Mouse (Mus musculus) forebrain, embryonic 11.5 days (tissue): ENCODE measurements at regions not wholly inside any gene's neighbourhood (a gene's known extent, or its start where the extent isn't known, plus 50 kb on each side); places are given as distances from the start of the nearest gene placed in this dataset. TPM values are rescaled to one million over a fixed set of nuclear protein-coding genes. Genes with fewer than 3 reads are reported as not detected.
A peak's percentile ranks its signal among the peaks of the same experiment; 100 is the strongest.

Experiments used
- ATAC-seq: fragments of 200-750 bp; cut with Nextera tagmentation; replicated peaks from 2 replicates; pipeline ENCODE4 v1.8.0; 2017; ENCODE audit warnings: moderate TSS enrichment; ENCODE audit not compliant: low FRiP score
- DNase-seq: peaks from one replicate; pipeline ENCODE4 v3.0.0-alpha.2; 2017; ENCODE audit warnings: low spot score
- H3K27ac ChIP-seq: fragments of 300-500 bp; sonication (generic); 2 replicates; pipeline ENCODE4 v1.5.1; 2014; ENCODE audit warnings: low read depth, low read length
- H3K27me3 ChIP-seq: fragments of 300-500 bp; sonication (generic); 2 replicates; pipeline ENCODE4 v1.6.1; 2014; ENCODE audit warnings: mild to moderate bottlenecking, low read length, mixed read lengths; ENCODE audit not compliant: control insufficient read depth, insufficient read depth
- H3K36me3 ChIP-seq: fragments of 300-500 bp; sonication (generic); 2 replicates; pipeline ENCODE4 v1.6.1; 2014; ENCODE audit warnings: mild to moderate bottlenecking, low read length, moderate library complexity, mixed read lengths; ENCODE audit not compliant: control insufficient read depth, insufficient read depth
- H3K4me1 ChIP-seq: fragments of 300-500 bp; sonication (generic); replicated peaks from 2 replicates; pipeline ENCODE4 v1.6.1; 2014; ENCODE audit warnings: low read length, mixed read lengths; ENCODE audit not compliant: control insufficient read depth, insufficient read depth
- H3K4me2 ChIP-seq: fragments of 300-500 bp; sonication (generic); 2 replicates; pipeline ENCODE4 v1.6.1; 2014; ENCODE audit warnings: low read depth, mild to moderate bottlenecking, low read length, moderate library complexity, mixed read lengths; ENCODE audit not compliant: severe bottlenecking
- H3K4me3 ChIP-seq: fragments of 300-500 bp; sonication (generic); 2 replicates; pipeline ENCODE4 v1.5.1; 2014; ENCODE audit warnings: low read depth, low read length
- H3K9ac ChIP-seq: fragments of 300-500 bp; sonication (generic); 2 replicates; pipeline ENCODE4 v1.6.1; 2014; ENCODE audit warnings: low read length
- H3K9me3 ChIP-seq: fragments of 300-500 bp; sonication (generic); 2 replicates; pipeline ENCODE4 v1.6.1; 2016; ENCODE audit warnings: low read length, mixed read lengths; ENCODE audit not compliant: control insufficient read depth
- WGBS: fragments of 180-500 bp; shearing (Covaris S2); extraction: QIAGEN DNeasy Blood & Tissue Kit; methylation state at CpG from one replicate; pipeline ENCODE4 v1.1.7; 2014; 5-methylcytosine and 5-hydroxymethylcytosine counted together
- microRNA-seq: library from miRNA; unstranded; fragments of <30 nt; microRNA quantifications from one replicate; pipeline ENCODE4, GENCODE M21; 2016; ENCODE audit not compliant: insufficient number of aligned reads

DNA sequence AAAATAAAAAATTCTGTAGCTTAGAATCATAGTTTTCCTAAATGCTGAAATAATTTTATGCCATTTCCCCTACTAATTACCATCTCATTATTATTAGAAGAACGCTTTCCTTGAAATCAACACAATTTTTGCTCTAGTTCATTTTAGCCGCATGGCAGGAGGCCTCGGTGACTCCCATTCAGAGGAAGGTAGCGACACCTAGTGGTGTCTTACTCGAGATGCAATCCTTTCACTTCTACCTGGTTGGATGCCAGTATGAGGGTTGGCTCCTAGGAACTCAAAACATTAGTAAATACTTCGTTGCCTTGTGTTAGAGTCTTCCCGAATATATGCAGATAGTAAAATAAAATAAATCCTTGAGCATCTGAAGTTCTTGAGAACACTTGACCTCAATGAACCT is 76.3 kb upstream of the Pitrm1 start:
- peak; percentile 79 for ATAC-seq
- WGBS, result 7% methylated on average over 7 of the region's 7 CpGs
- no peaks in the 10 kb centered on the region for H3K4me1 ChIP-seq

DNA sequence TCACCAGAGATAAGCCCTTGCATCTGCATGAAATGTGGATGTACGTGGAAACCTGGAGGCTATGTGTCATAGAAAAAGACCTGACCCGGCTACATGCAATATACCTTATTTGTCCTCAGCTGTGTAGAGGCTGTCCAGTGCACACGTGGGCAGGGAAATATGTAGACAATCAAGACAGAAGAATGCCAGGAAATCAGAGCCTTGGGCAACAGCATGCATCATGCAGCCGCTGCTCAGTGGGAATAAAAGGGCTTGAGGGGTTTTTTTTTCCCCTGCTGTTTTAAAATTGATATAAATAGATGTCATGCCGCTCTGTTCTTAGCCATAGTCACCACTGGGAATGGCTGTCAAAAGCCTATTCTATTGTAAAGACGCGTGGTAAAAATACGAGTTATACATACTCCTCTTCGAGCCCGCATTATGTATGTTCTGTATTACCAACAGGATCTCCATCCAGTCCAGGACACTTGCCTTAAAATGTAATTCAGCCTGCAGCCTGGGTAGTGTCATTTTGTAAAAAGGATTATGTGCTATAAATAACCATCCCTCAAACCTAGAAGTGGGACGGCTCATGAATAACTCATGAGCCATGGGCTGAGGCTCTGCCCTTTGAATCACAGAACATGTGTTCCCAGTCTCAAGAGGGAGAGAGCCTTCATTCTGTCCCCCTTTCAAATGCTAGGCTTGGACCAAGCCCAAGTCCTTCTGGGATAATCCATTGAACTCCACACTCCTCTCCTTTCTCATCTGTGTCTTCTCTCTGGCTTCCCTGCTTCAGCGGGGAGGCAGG is 74.4 kb upstream of the Pitrm1 start:
- Histone ChIP-seq H3K27me3 (no peaks in the 10 kb centered on the region), H3K9me3 (no peaks in the 10 kb centered on the region), H3K36me3 (no peaks in the 10 kb centered on the region), H3K4me2 (no peak overlapping the region), H3K9ac (no peak overlapping the region), H3K4me3 (no peak overlapping the region), H3K4me1 (no peaks in the 10 kb centered on the region), H3K27ac (no peak overlapping the region)
- ATAC-seq, result peak; percentile 71
- WGBS, result 68% methylated on average over 12 of the region's 12 CpGs
- no peak for DNase-seq

More for the DNA sequence above, 76.3 kb upstream of the Pitrm1 start:
- Histone ChIP-seq H3K27me3 (no peaks in the 10 kb centered on the region), H3K4me3 (no peak overlapping the region), H3K9me3 (no peaks in the 10 kb centered on the region), H3K27ac (no peak overlapping the region), H3K4me2 (no peak overlapping the region), H3K36me3 (no peaks in the 10 kb centered on the region), H3K9ac (no peak overlapping the region)
- peak; percentile 70 for DNase-seq

DNA sequence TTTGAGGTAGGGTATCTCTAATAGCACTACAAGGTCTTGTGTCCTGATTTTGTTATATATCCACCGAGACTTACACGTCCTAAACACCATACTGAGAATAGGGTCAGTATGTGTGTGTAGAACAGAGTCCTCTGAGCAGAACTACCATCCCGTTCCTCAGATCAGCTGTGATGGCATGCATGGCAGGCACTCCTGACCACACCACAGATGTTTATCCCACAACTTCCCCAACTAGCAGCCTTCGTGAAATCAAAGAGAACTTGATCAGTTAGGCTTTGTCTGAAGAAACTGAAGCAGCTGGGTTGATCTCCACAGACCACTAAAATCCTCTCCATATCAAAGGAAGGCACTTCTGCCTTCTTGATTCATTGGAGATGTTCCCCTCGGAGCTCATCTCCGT is 68.3 kb upstream of the Pitrm1 start:
- Histone ChIP-seq H3K27me3 (no peaks in the 10 kb centered on the region), H3K4me2 (no peak overlapping the region), H3K27ac (no peak overlapping the region), H3K4me3 (no peak overlapping the region), H3K4me1 (no peaks in the 10 kb centered on the region), H3K36me3 (no peaks in the 10 kb centered on the region), H3K9me3 (no peaks in the 10 kb centered on the region), H3K9ac (no peak overlapping the region)
- 88% methylated on average over 6 of the region's 6 CpGs for WGBS
- no peak for DNase-seq
- no peak for ATAC-seq

DNA sequence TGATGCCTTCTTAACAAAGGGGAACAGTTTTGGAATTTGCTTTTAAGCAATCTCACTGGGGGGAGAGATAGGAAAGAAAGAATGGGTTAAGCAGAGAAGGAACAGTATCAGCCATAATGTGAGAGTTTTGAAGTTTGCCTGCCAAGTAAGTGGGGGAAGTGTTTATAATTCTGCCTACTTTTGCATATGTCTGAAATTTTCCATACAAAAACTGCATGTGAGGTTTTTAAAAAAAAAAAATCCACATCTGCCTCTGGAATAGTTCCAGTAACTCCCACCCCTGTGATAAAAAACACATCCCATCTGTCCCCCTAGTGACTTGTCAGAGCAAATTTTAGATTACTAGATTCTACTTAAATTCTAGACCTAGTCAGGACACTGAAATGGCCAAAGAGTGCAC is 63.5 kb upstream of the Pitrm1 start:
- Histone ChIP-seq H3K9ac (no peak overlapping the region), H3K4me2 (no peak overlapping the region), H3K36me3 (no peaks in the 10 kb centered on the region), H3K27ac (no peak overlapping the region), H3K4me3 (no peak overlapping the region), H3K4me1 (no peaks in the 10 kb centered on the region), H3K27me3 (no peaks in the 10 kb centered on the region), H3K9me3 (no peaks in the 10 kb centered on the region)
- DNase-seq (no peak), ATAC-seq (no peak)

DNA sequence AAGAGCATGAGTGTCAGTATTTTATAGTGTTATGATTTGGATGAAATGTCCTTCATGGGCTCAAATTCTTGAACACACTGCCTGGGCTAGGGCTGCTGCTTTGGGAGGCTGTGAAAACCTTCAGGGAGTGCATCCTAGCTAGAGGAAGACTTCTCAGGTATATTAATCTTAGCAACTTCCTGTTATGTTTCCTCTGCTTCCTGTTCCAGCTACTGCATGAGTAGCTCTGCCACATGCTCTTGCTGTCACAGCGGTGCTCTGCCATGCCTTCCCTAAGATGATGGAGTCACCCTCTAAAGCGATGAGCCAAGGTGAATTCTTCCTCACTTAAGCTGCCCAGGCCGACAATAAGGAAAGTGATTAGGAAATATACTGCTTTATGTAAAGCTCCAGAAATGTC is 60.1 kb upstream of the Pitrm1 start:
- Histone ChIP-seq H3K9ac (no peak overlapping the region), H3K9me3 (no peaks in the 10 kb centered on the region), H3K27ac (no peak overlapping the region), H3K4me2 (no peak overlapping the region), H3K36me3 (no peaks in the 10 kb centered on the region), H3K4me3 (no peak overlapping the region), H3K27me3 (no peaks in the 10 kb centered on the region), H3K4me1 (no peaks in the 10 kb centered on the region)
- ATAC-seq (no peak), DNase-seq (no peak)
- 89% methylated on average over 3 of the region's 3 CpGs for WGBS

DNA sequence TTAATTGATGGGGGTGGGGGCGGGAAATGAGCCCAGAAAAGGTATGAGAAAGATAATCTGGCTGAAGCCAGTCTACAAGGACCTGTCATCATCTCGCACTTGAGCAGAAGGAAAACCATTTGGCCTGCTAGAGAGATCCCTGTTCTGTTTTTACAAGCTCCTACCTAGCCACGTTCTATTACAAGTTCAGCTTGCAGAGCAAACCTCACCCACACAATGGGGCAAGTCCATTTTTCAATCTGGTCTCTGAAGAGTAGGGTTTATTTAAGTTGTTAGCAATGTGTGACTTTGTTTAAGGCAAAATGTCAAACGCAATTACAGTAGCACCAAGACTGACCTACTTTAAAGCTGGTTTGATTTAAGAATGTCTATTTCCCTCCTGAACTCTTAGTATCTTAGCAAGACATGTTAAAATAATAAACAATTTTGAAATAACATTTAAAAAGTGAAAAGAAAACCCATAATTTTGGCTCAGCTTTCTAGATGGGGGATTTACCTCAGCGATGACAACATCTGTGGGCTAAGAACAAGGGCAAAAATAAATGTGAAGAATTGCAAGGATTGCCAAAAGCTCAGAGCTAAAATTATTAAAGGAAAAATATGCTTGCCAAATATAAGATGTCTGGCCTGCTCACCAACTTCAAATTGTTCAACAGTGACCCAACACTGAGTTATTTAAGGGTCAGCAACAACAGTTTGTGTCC is 54.9 kb upstream of the Pitrm1 start:
- H3K27me3 ChIP-seq, result no peaks in the 10 kb centered on the region
- 82% methylated on average over 5 of the region's 5 CpGs for WGBS
- no peaks in the 10 kb centered on the region for H3K4me1 ChIP-seq
- H3K4me3 ChIP-seq, result no peak overlapping the region
- no peak overlapping the region for H3K4me2 ChIP-seq
- H3K9me3 ChIP-seq, result no peaks in the 10 kb centered on the region
- H3K9ac ChIP-seq, result no peak overlapping the region
- H3K27ac ChIP-seq, result no peak overlapping the region
- H3K36me3 ChIP-seq, result no peaks in the 10 kb centered on the region
- no peak for ATAC-seq
- DNase-seq, result no peak

Small RNAs in the stretch of these regions (microRNA-seq; reads per million reads assigned to microRNA genes)
- gene Gm26259, result not detected
